Mouse (Mus musculus) bone marrow, adult 2 months (tissue): ENCODE data around the gene Zscan26.

Source experiments
- CTCF ChIP-seq: fragments of 200-500 bp; IDR thresholded peaks from 2 replicates; pipeline ENCODE4 v1.5.1; 2011; ENCODE audit warnings: low read length, control low read depth; ENCODE audit not compliant: control insufficient read depth, insufficient read depth
- POLR2A ChIP-seq: fragments of 200-500 bp; IDR thresholded peaks from 2 replicates; pipeline ENCODE4 v1.6.1; 2011; ENCODE audit warnings: low read depth, mild to moderate bottlenecking, control low read depth, low read length, borderline replicate concordance; ENCODE audit not compliant: control insufficient read depth

DNA sequence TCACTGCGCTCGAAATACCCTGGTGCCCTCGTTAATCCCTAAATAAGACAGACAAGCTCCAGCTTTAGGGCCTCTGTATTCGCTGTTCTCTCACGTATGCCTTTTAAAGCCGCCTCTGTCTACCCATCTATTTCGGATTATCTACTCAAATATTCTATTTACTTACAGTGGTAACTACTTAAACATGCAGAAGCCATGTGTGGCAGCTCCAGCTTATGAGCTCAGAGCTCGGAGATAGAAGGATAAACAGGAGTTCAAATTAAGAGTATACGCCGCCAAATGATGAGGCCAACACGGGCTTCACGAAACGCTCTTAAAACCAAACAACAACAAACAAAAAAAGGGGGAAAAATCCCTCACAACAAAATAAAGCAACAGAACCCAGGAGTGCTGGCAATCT lies 488 bp downstream of the Zscan26 start:
- TF ChIP-seq CTCF (no peak), POLR2A (no peak)
